Mouse (Mus musculus): ENCODE measurements around the gene Cyb561d2. TPM values are rescaled to one million over a fixed set of nuclear protein-coding genes. Genes with fewer than 3 reads are reported as not detected.

The Cyb561d2 gene
- polyA plus RNA-seq, 1 experiment: 0.06 TPM

DNA sequence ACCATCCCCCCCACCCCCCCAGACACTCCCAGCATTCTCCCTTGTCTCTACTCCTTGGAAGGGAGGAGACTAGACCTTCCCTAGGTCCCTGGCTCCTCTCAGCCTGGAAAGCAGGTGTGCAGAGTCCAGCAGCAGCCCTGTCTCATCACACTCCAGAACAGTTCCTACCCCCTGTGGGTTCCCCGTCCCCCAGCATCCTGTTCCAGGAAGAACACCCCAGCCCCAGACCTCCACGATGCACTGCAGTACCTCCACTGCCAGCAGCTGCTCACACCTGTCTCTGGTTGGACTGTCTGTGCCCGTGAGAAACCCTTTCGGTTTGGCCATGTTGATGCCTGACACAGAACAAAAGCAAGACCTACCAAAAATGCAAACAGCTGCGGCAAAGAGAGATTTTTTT is 20.8 kb downstream of the Cyb561d2 start:
- H3K4me1 ChIP-seq (ENCODE audit: control insufficient read depth): peaks cover 7% of the 10 kb centered on the region
- H3K36me3 ChIP-seq (ENCODE audit: control insufficient read depth): no peaks in the 10 kb centered on the region
- no peak overlapping the region for H3K4me3 ChIP-seq (replicated peaks)
- no peaks in the 10 kb centered on the region for H3K9me3 ChIP-seq (ENCODE audit: control insufficient read depth, low read length)
- peaks cover 40% of the 10 kb centered on the region for H3K27me3 ChIP-seq (ENCODE audit: control insufficient read depth)
- TF ChIP-seq GATA1 (IDR thresholded peaks at IDR 0.05; ENCODE audit: low read length): no peak
- no peak for TF ChIP-seq TAL1 (IDR thresholded peaks at IDR 0.05; ENCODE audit: low read length)

DNA sequence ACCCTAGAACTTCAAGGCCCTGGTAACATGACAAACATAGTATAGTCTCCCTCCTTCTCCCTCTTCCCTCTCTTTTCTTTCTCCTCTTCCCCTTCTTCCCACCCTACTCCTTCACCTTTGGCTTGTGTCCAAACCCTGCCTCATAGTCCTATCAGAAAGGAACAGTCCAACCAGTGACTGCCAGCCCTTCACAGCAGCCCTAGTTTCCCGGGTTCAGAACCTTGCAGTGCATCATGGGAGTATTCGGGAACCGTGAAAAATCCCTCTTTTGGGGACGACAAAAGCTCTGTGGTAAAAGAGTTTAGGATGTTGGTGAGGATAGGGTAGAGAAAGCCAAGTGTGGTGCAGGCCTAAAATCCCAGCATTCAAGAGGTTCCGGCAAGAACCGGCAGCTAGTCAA is 21.7 kb downstream of the Cyb561d2 start:
- peaks cover 7% of the 10 kb centered on the region for H3K4me1 ChIP-seq (ENCODE audit: control insufficient read depth)
- TF ChIP-seq TAL1 (IDR thresholded peaks at IDR 0.05; ENCODE audit: low read length) (no peak), GATA1 (IDR thresholded peaks at IDR 0.05; ENCODE audit: low read length) (no peak)
- peaks cover 31% of the 10 kb centered on the region for H3K27me3 ChIP-seq (ENCODE audit: control insufficient read depth)
- no peaks in the 10 kb centered on the region for H3K36me3 ChIP-seq (ENCODE audit: control insufficient read depth)
- no peaks in the 10 kb centered on the region for H3K9me3 ChIP-seq (ENCODE audit: control insufficient read depth, low read length)
- H3K4me3 ChIP-seq (replicated peaks): no peak overlapping the region

DNA sequence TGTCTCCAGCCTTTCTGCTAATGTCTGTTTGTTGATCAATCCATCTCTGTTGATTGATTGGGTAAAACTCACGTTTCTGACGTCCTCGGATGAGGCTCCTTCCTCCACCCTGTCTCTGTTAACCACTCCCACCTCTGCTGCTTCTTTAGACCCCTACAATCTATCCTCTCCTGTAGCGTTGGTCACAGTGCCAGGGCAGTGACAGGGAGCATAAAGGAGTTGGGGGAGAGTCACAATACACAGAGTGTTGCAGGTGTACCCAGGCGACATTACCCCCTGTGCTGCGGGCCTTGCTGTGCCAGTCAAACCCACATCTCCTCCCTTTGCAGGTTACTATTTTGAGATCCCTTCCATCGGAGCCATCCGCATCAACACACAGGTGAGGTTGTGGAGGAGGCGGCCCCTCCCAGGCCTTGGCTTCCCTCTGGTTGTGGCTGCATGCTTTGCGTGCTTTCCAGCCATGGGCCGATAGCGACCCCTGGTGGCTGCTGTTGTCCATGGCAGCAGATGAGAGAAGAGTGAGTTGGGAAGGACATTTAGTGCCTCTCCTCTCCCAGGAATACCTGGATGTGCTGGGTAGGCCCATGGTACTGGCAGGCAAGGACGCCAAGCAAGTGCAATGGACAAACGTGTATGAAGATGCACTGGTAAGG is 27.6 kb downstream of the Cyb561d2 start:
- Histone ChIP-seq H3K27me3 (ENCODE audit: control insufficient read depth) (peaks cover 4% of the 10 kb centered on the region; the same call in 1 of the 2 replicates), H3K9me3 (ENCODE audit: control insufficient read depth, low read length) (no peaks in the 10 kb centered on the region), H3K36me3 (ENCODE audit: control insufficient read depth) (no peaks in the 10 kb centered on the region), H3K4me1 (ENCODE audit: control insufficient read depth) (no peaks in the 10 kb centered on the region), H3K4me3 (replicated peaks) (no peak overlapping the region)
- TF ChIP-seq TAL1 (IDR thresholded peaks at IDR 0.05; ENCODE audit: low read length) (no peak), GATA1 (IDR thresholded peaks at IDR 0.05; ENCODE audit: low read length) (no peak)

DNA sequence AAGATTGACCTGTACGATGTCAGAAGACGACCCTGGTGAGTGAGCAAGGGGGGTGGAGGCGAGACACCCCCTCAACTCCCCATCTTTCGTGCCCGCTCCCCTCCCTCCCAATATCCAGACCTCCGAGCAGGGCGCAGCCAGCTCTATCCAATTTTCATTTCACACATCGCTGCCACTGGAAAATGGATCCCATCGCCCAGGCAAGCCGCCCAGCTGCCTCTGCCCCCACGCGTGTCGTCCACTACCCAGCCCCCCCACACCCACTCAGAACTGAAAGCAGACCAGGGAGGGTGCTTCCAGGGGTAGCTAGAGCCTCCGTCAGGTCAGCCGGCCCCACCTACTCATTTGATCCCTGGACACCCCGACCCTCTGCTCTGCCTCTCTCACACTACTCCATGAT is 29.7 kb downstream of the Cyb561d2 start:
- H3K27me3 ChIP-seq (ENCODE audit: control insufficient read depth): 0 out of 2 replicates have a peak, but pooled peaks cover 2% of the 10 kb centered on the region
- no peaks in the 10 kb centered on the region for H3K4me1 ChIP-seq (ENCODE audit: control insufficient read depth)
- no peak for TF ChIP-seq TAL1 (IDR thresholded peaks at IDR 0.05; ENCODE audit: low read length)
- no peak for TF ChIP-seq GATA1 (IDR thresholded peaks at IDR 0.05; ENCODE audit: low read length)
- H3K4me3 ChIP-seq (replicated peaks): no peak overlapping the region
- H3K36me3 ChIP-seq (ENCODE audit: control insufficient read depth): no peaks in the 10 kb centered on the region
- no peaks in the 10 kb centered on the region for H3K9me3 ChIP-seq (ENCODE audit: control insufficient read depth, low read length)

DNA sequence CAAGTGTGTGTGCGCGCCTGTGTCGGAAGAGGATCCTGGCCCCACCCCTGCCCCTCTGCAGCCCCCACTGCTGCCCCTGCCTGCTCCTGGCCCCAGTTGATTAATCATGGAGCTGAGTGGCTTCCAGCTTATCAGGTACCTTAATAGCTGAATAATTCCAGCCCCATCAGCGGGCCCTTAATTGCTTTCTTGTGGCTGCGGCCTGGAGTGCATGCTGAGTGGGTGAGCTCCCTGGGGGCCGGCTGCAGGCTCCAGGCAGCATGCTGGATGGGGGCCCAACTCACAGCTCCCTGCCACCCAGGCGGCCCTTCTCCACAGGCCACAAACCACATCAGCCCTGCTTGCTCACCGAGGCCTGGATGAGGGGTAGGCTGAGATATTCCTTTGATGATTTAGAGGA is 30.6 kb downstream of the Cyb561d2 start:
- H3K4me1 ChIP-seq (ENCODE audit: control insufficient read depth): no peaks in the 10 kb centered on the region
- 0 out of 2 replicates have a peak, but pooled peaks cover 2% of the 10 kb centered on the region for H3K27me3 ChIP-seq (ENCODE audit: control insufficient read depth)
- H3K36me3 ChIP-seq (ENCODE audit: control insufficient read depth): no peaks in the 10 kb centered on the region
- TF ChIP-seq GATA1 (IDR thresholded peaks at IDR 0.05; ENCODE audit: low read length) (no peak), TAL1 (IDR thresholded peaks at IDR 0.05; ENCODE audit: low read length) (no peak)
- H3K4me3 ChIP-seq (replicated peaks): no peak overlapping the region
- H3K9me3 ChIP-seq (ENCODE audit: control insufficient read depth, low read length): no peaks in the 10 kb centered on the region

DNA sequence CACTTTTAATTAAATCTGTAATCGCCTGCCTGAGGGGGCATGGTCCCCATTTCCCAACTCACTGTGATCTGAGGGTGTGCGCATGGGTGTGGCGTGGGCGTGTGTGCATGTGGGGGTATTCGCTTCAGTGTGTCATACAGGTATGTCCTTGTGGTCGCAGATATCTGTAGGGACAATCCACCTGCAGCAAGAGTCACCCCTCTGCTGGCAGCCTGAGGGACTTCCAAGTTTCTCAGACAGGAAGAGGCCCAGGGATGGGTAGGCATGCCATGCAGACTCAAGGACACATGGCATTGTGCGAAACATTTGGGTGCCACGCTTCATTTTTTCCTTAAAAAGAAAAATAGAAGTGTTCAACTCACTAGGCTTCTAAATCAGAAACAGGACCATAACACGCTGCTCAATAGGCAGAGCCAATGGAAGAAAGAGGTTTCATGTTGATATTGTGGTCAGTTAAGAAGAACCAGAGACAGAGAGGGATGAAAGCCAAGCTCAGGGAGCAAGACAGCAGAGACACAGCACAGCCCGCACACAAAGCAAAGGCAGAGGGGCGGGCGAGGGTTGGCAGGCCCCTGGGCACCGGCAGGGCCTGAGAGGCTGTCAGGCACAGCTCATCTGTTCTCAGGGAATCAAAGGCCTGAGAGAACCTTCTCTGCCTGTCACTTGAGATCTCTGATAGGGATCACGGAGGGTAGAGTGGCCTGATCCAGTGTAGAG is 31.5 kb downstream of the Cyb561d2 start:
- H3K4me1 ChIP-seq (ENCODE audit: control insufficient read depth): no peaks in the 10 kb centered on the region
- H3K36me3 ChIP-seq (ENCODE audit: control insufficient read depth): no peaks in the 10 kb centered on the region
- H3K4me3 ChIP-seq (replicated peaks): no peak overlapping the region
- H3K27me3 ChIP-seq (ENCODE audit: control insufficient read depth): 0 out of 2 replicates have a peak, but pooled peaks cover 2% of the 10 kb centered on the region
- H3K9me3 ChIP-seq (ENCODE audit: control insufficient read depth, low read length): no peaks in the 10 kb centered on the region
- no peak for TF ChIP-seq GATA1 (IDR thresholded peaks at IDR 0.05; ENCODE audit: low read length)
- no peak for TF ChIP-seq TAL1 (IDR thresholded peaks at IDR 0.05; ENCODE audit: low read length)

DNA sequence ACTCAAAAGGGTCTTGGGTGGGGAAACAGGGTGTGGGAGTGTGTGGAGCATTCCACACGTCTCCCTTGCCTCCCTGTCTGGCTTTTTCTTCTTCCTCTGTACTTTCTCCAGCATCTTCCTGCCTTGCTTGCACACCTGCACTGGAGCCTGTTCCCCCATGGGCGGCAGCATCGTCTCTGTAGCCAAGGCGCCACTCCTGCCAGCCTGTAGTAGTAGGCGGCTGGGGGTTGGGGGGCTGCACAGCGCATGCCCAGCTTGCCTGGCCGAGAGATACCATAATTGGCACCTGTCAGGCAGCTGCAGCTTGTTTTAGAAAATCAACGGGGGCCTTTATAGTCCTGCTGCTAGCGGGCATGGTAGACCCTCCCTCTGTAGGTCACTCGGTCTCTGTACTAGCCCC is 33.7 kb downstream of the Cyb561d2 start:
- H3K36me3 ChIP-seq (ENCODE audit: control insufficient read depth): no peaks in the 10 kb centered on the region
- H3K9me3 ChIP-seq (ENCODE audit: control insufficient read depth, low read length): no peaks in the 10 kb centered on the region
- H3K27me3 ChIP-seq (ENCODE audit: control insufficient read depth): no peaks in the 10 kb centered on the region
- TF ChIP-seq GATA1 (IDR thresholded peaks at IDR 0.05; ENCODE audit: low read length) (no peak), TAL1 (IDR thresholded peaks at IDR 0.05; ENCODE audit: low read length) (no peak)
- no peaks in the 10 kb centered on the region for H3K4me1 ChIP-seq (ENCODE audit: control insufficient read depth)
- H3K4me3 ChIP-seq (replicated peaks): no peak overlapping the region

DNA sequence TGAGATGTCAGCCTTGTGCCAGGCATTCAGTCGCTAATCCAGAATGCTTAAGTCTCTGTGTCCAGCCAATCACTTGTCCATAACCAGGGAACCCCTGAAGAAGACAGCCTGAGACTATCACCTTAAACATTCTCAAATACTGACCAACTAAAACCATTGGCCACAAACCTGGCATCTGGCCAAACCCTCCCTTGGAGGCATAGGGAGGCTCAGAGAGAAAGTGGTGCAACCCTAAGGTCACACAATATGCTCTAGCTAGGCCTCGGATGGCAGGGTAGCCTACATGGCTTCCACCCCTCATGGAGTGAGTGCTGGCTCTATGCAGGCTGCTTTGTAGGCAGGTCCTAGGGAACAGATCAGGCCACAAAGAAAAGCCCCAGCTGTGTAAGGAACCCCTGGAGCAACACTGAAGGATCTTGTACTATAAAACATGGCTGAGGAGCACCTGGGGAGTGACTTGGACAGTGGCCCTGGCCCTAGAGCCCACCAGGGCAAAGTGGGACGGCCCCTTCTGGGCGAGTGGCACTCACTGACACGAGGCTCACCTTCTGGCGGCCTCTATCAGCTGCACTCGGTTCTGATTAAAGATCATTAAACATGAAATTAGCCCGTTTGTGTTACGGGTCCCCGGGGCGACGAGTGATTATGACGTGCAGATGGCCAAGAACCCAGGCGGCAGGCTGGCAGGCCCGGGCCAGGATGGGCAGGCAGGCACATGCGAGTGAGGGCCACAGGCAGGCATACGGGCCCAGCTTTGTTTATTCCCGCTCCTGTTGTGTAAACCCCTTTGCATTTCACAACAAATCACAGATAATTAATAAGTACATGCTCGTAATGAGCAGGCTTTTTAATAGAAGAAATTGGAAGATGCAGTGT is 37.1 kb downstream of the Cyb561d2 start:
- H3K9me3 ChIP-seq (ENCODE audit: control insufficient read depth, low read length): no peaks in the 10 kb centered on the region
- no peaks in the 10 kb centered on the region for H3K27me3 ChIP-seq (ENCODE audit: control insufficient read depth)
- no peaks in the 10 kb centered on the region for H3K4me1 ChIP-seq (ENCODE audit: control insufficient read depth)
- H3K4me3 ChIP-seq (replicated peaks): no peak overlapping the region
- TF ChIP-seq TAL1 (IDR thresholded peaks at IDR 0.05; ENCODE audit: low read length) (no peak), GATA1 (IDR thresholded peaks at IDR 0.05; ENCODE audit: low read length) (no peak)
- no peaks in the 10 kb centered on the region for H3K36me3 ChIP-seq (ENCODE audit: control insufficient read depth)

Measured in erythroblast, embryonic 14.5 days (primary cell).